Mouse (Mus musculus) ES-E14 (cell line): Measurements from ENCODE around the gene Olfr313. TPM values are rescaled to one million over a fixed set of nuclear protein-coding genes. Genes with fewer than 3 reads are reported as not detected.
A peak's percentile ranks its signal among the peaks of the same experiment; 100 is the strongest.

Experiments
- DNase-seq: peaks from one replicate; pipeline ENCODE4 v3.0.0-alpha.2; 2013; ENCODE audit warnings: low read depth, low spot score
- H3K27ac ChIP-seq: 2 replicates; pipeline ENCODE4 v1.5.1; 2012; ENCODE audit warnings: low read depth, mild to moderate bottlenecking, low read length, moderate library complexity, mixed read lengths; ENCODE audit not compliant: poor library complexity, insufficient read depth, severe bottlenecking
- H3K36me3 ChIP-seq: 2 replicates; pipeline ENCODE4 v1.6.1; 2012; ENCODE audit warnings: mild to moderate bottlenecking, low read length, moderate library complexity, mixed read lengths; ENCODE audit not compliant: control insufficient read depth, poor library complexity, insufficient read depth, severe bottlenecking
- H3K4me1 ChIP-seq, 2 experiments: fragments of 150-350 bp in 1 of 2; sonication (generic) in 1 of 2; 2 replicates each; pipeline ENCODE4 v1.6.1; 2012; ENCODE audit warnings: low read length in 2 of 2, mild to moderate bottlenecking in 1 of 2, mixed read lengths in 1 of 2; ENCODE audit not compliant: control insufficient read depth in 2 of 2, insufficient read depth in 2 of 2, poor library complexity in 1 of 2
- H3K4me3 ChIP-seq, 2 experiments: fragments of 150-350 bp in 1 of 2; sonication (generic) in 1 of 2; 2 replicates each; pipeline ENCODE4 v1.5.1; 2012; ENCODE audit warnings: low read length in 2 of 2, low read depth in 1 of 2, mild to moderate bottlenecking in 1 of 2, mixed read lengths in 1 of 2; ENCODE audit not compliant: insufficient read depth in 1 of 2, poor library complexity in 1 of 2, severe bottlenecking in 1 of 2
- H3K9ac ChIP-seq: 2 replicates; pipeline ENCODE4 v1.6.1; 2012; ENCODE audit warnings: low read depth, mild to moderate bottlenecking, low read length, mixed read lengths; ENCODE audit not compliant: poor library complexity, insufficient read depth, severe bottlenecking
- H3K9me3 ChIP-seq: fragments of 150-350 bp; sonication (generic); 2 replicates; pipeline ENCODE4 v1.6.1; 2012; ENCODE audit warnings: low read depth, mild to moderate bottlenecking, low read length; ENCODE audit not compliant: control insufficient read depth, insufficient read depth
- CHD2 ChIP-seq: IDR thresholded peaks from 2 replicates; pipeline ENCODE4 v1.6.1; 2014; ENCODE audit warnings: mild to moderate bottlenecking, low read depth, low read length, inconsistent platforms
- HCFC1 ChIP-seq: IDR thresholded peaks from 2 replicates; pipeline ENCODE4 v1.6.1; 2012; ENCODE audit warnings: low read length, inconsistent platforms, borderline replicate concordance; ENCODE audit not compliant: insufficient read depth
- MAFK ChIP-seq: IDR thresholded peaks from 2 replicates; pipeline ENCODE4 v1.6.1; 2014; ENCODE audit warnings: mild to moderate bottlenecking, low read depth, low read length, inconsistent platforms; ENCODE audit not compliant: insufficient read depth
- ZC3H11A ChIP-seq: IDR thresholded peaks from 2 replicates; pipeline ENCODE4 v1.6.1; 2012; ENCODE audit warnings: low read depth, mild to moderate bottlenecking, inconsistent platforms, low read length, borderline replicate concordance
- ZNF384 ChIP-seq: IDR thresholded peaks from 2 replicates; pipeline ENCODE4 v1.6.1; 2012; ENCODE audit warnings: low read depth, low read length, inconsistent platforms
- in situ Hi-C, 2 experiments: fragments of 600-800 bp; cut with MboI; formaldehyde crosslinking; loops; one replicate each; pipeline ENCODE4 v1.15.1; 2025; ENCODE audit warnings: low sequenced_read_pairs in 2 of 2, inconsistent platforms in 1 of 2; ENCODE audit not compliant: unreplicated experiment in 2 of 2
- total RNA-seq: library from RNA; depleted of rRNA; stranded (reverse); fragments of 300-350 nt; gene quantifications from 2 replicates; pipeline ENCODE4 v1.2.3, GENCODE M21; 2012; rRNA removed

The Olfr313 gene
- total RNA-seq, 1 experiment: not detected

GRCm38 (mm10) chr11:58867039-58867953 lies 52.5 kb downstream of the Olfr313 start, which contains the start of gene 2810021J22Rik:
2810021J22Rik (plus strand) TSS chr11:58867216.
- TF ChIP-seq ZC3H11A (no peak), HCFC1 (peak; percentile 52; the same call in 1 of the 2 replicates), MAFK (no peak), ZNF384 (no peak)
- DNase-seq: peak; percentile 72
- H3K4me3 ChIP-seq: peak within 1 kb of the TSS; percentile 83 to 85
- in situ Hi-C loops: no loop called here
- no peak within 1 kb of the TSS for H3K27ac ChIP-seq
- H3K9ac ChIP-seq: peak within 1 kb of the TSS; percentile 70
- H3K36me3 ChIP-seq: peaks cover 3% of the 10 kb centered on the region; the same call in 1 of the 2 replicates
- H3K4me1 ChIP-seq: no peaks in the 10 kb centered on the region
- H3K9me3 ChIP-seq: no peaks in the 10 kb centered on the region

GRCm38 (mm10) chr11:58867954-58868330 lies 53.1 kb downstream of the Olfr313 start:
- Histone ChIP-seq H3K36me3 (peaks cover 3% of the 10 kb centered on the region; the same call in 1 of the 2 replicates), H3K4me1 (no peaks in the 10 kb centered on the region), H3K9me3 (no peaks in the 10 kb centered on the region), H3K27ac (no peak overlapping the region), H3K4me3 (peak overlapping the region; percentile 83 to 85; a peak in 3 of 4 replicates), H3K9ac (no peak overlapping the region)
- no peak for DNase-seq
- TF ChIP-seq ZC3H11A: no peak
- TF ChIP-seq CHD2: no peak
- TF ChIP-seq ZNF384: no peak
- no peak for TF ChIP-seq MAFK
- TF ChIP-seq HCFC1: no peak
- in situ Hi-C loops: no loop called here

Other genes with a start within 250 kb of the Olfr313 start
- gene Olfr224, start 244.4 kb upstream of the Olfr313 start, total RNA-seq: not detected in 2 replicates
- not detected in 2 replicates for gene Olfr325, start 237.3 kb upstream of the Olfr313 start, total RNA-seq
- gene Olfr324, start 219.9 kb upstream of the Olfr313 start, total RNA-seq: not detected in 2 replicates
- gene 2210407C18Rik, start 198.9 kb upstream of the Olfr313 start, total RNA-seq: not detected in 2 replicates
- gene Olfr323, start 184.5 kb upstream of the Olfr313 start, total RNA-seq: not detected in 2 replicates
- gene Trim58, start 174.5 kb upstream of the Olfr313 start, total RNA-seq: not detected in 2 replicates
- not detected in 2 replicates for gene Olfr322, start 156.2 kb upstream of the Olfr313 start, total RNA-seq
- not detected in 2 replicates for gene Olfr320, start 133.9 kb upstream of the Olfr313 start, total RNA-seq
- gene Olfr319, start 115.8 kb upstream of the Olfr313 start, total RNA-seq: not detected in 2 replicates
- gene Olfr318, start 91.0 kb upstream of the Olfr313 start, total RNA-seq: not detected in 2 replicates
- gene Olfr317, start 75.8 kb upstream of the Olfr313 start, total RNA-seq: not detected in 2 replicates
- gene Olfr316, start 62.3 kb upstream of the Olfr313 start, total RNA-seq: not detected in 2 replicates
- not detected in 2 replicates for gene Olfr315, start 41.8 kb upstream of the Olfr313 start, total RNA-seq
- not detected in 2 replicates for gene Olfr314, start 32.0 kb upstream of the Olfr313 start, total RNA-seq
- 2.3 and 2.7 TPM in 2 replicates for gene Fam183b, start 13.0 kb upstream of the Olfr313 start, total RNA-seq
- gene Olfr312, start 14.2 kb downstream of the Olfr313 start, total RNA-seq: not detected in 2 replicates
- not detected in 2 replicates for gene Olfr311, start 24.3 kb downstream of the Olfr313 start, total RNA-seq
- gene Gm12258, start 32.2 kb downstream of the Olfr313 start, total RNA-seq: 3.7 and 4.7 TPM in 2 replicates
- 5.3 and 5.7 TPM in 2 replicates for gene 2810021J22Rik, start 52.2 kb downstream of the Olfr313 start, total RNA-seq
- 3.0 and 3.4 TPM in 2 replicates for gene Zfp39, start 89.2 kb downstream of the Olfr313 start, total RNA-seq
- not detected in 2 replicates for gene Btnl10, start 102.9 kb downstream of the Olfr313 start, total RNA-seq
- 104 and 115 TPM in 2 replicates for gene Rnf187, start 123.9 kb downstream of the Olfr313 start, total RNA-seq
- 109 and 141 TPM in 2 replicates for gene Hist3h2ba, start 133.9 kb downstream of the Olfr313 start, total RNA-seq
- gene Hist3h2a, start 139.7 kb downstream of the Olfr313 start, total RNA-seq: 161 and 194 TPM in 2 replicates
- 0.40 and 0.74 TPM in 2 replicates for gene Trim17, start 139.7 kb downstream of the Olfr313 start, total RNA-seq
- 29.6 and 47.4 TPM in 2 replicates for gene Trim11, start 163.1 kb downstream of the Olfr313 start, total RNA-seq